Mouse (Mus musculus) cerebellum, adult 2 months (tissue): ENCODE measurements around the gene Mrgprb5. TPM values are rescaled to one million over a fixed set of nuclear protein-coding genes. Genes with fewer than 3 reads are reported as not detected.
"Not testable (repeated sequence)": the region's sequence is repeated elsewhere in the genome, so short reads cannot be mapped to it uniquely, and the experiment has no call there.

Experiments used
- DNase-seq, 2 experiments: peaks; one replicate each; pipeline ENCODE4 v3.0.0; 2021
- H3K27ac ChIP-seq: fragments of 200-500 bp; 2 replicates; pipeline ENCODE4 v1.5.1; 2012; ENCODE audit warnings: low read length, control low read depth, inconsistent platforms; ENCODE audit not compliant: insufficient read depth
- H3K27me3 ChIP-seq: fragments of 200-500 bp; 2 replicates; pipeline ENCODE4 v1.6.1; 2012; ENCODE audit warnings: inconsistent platforms, mild to moderate bottlenecking, low read length, moderate library complexity; ENCODE audit not compliant: control insufficient read depth, insufficient read depth
- H3K4me1 ChIP-seq: fragments of 200-500 bp; 2 replicates; pipeline ENCODE4 v1.6.1; 2011; ENCODE audit warnings: low read length; ENCODE audit not compliant: control insufficient read depth, insufficient read depth
- H3K4me3 ChIP-seq: fragments of 200-500 bp; replicated peaks from 2 replicates; pipeline ENCODE3; 2011; ENCODE audit warnings: mild to moderate bottlenecking, low read depth, low read length, control low read depth; ENCODE audit not compliant: insufficient read depth
- CTCF ChIP-seq: fragments of 200-500 bp; IDR thresholded peaks from 2 replicates; pipeline ENCODE4 v1.5.1; 2011; ENCODE audit warnings: low read depth, mild to moderate bottlenecking, control low read depth, low read length, moderate library complexity, borderline replicate concordance; ENCODE audit not compliant: insufficient read depth
- POLR2A ChIP-seq: fragments of 200-500 bp; IDR thresholded peaks from 2 replicates; pipeline ENCODE4 v1.6.1; 2011; ENCODE audit warnings: low read length, control low read depth, borderline replicate concordance; ENCODE audit not compliant: insufficient read depth
- WGBS: fragments of 180-500 bp; shearing (Covaris S2); methylation state at CpG from one replicate; pipeline ENCODE4 v1.1.7; 2018; 5-methylcytosine and 5-hydroxymethylcytosine counted together
- polyA plus RNA-seq: library from polyadenylated mRNA; depleted of rRNA; stranded (reverse); fragments of >200 nt; gene quantifications from 2 replicates; pipeline ENCODE4 v1.2.3, GENCODE M21; 2012; rRNA removed

Mrgprb5 gene
- polyA plus RNA-seq: not detected in 2 replicates

GRCm38 (mm10) chr7:48168919-48169318, at the start of gene Mrgprb5:
Gene Mrgprb5 (minus strand): TSS chr7:48169019.
- TF ChIP-seq POLR2A: no peak
- WGBS: 72% methylated on average over 2 of the region's 2 CpGs
- no peak within 1 kb of the TSS for H3K27ac ChIP-seq
- H3K27me3 ChIP-seq: no peaks in the 10 kb centered on the region
- H3K4me3 ChIP-seq: no peak within 1 kb of the TSS
- no peaks in the 10 kb centered on the region for H3K4me1 ChIP-seq
- DNase-seq: no peak

- no peak within 1 kb of the TSS for H3K27ac ChIP-seq
- DNase-seq: no peak
- no peaks in the 10 kb centered on the region for H3K4me1 ChIP-seq
- TF ChIP-seq POLR2A: no peak
- 86% methylated on average over 3 of the region's 3 CpGs for WGBS
- no peak within 1 kb of the TSS for H3K4me3 ChIP-seq
- no peaks in the 10 kb centered on the region for H3K27me3 ChIP-seq
Measured at GRCm38 (mm10) chr7:48199188-48199587, 30.4 kb upstream of the Mrgprb5 start, which contains the start of gene Mrgprb4. Gene Mrgprb4 (minus strand): TSS chr7:48199288.

GRCm38 (mm10) chr7:48167471-48167870, 1.3 kb downstream of the Mrgprb5 start:
- TF ChIP-seq CTCF (no peak), POLR2A (no peak)
- no peak overlapping the region for H3K4me3 ChIP-seq
- H3K27ac ChIP-seq: no peak overlapping the region
- 73% methylated on average over 2 of the region's 2 CpGs for WGBS
- H3K27me3 ChIP-seq: no peaks in the 10 kb centered on the region
- no peaks in the 10 kb centered on the region for H3K4me1 ChIP-seq
- no peak for DNase-seq

- no peak for TF ChIP-seq CTCF
- TF ChIP-seq POLR2A: no peak
- Histone ChIP-seq H3K27me3 (no peaks in the 10 kb centered on the region), H3K4me3 (peak overlapping the region; percentile 56), H3K27ac (no peak overlapping the region), H3K4me1 (no peaks in the 10 kb centered on the region)
- WGBS: 2% methylated on average over 17 of the region's 17 CpGs
- no peak for DNase-seq
Measured at GRCm38 (mm10) chr7:48138248-48138702, 30.5 kb downstream of the Mrgprb5 start.

GRCm38 (mm10) chr7:48137216-48138077, 31.4 kb downstream of the Mrgprb5 start:
- no peaks in the 10 kb centered on the region for H3K4me1 ChIP-seq
- no peak overlapping the region for H3K27ac ChIP-seq
- no peaks in the 10 kb centered on the region for H3K27me3 ChIP-seq
- peak in 1 of 2 experiments; percentile 8 for DNase-seq
- WGBS: 5% methylated on average over 50 of the region's 52 CpGs
- TF ChIP-seq CTCF (no peak), POLR2A (no peak)
- H3K4me3 ChIP-seq: peak overlapping the region; percentile 56

- WGBS: 70% methylated on average over 4 of the region's 4 CpGs
- H3K27ac ChIP-seq: no peak overlapping the region
- no peaks in the 10 kb centered on the region for H3K27me3 ChIP-seq
- DNase-seq: no peak
- H3K4me1 ChIP-seq: no peaks in the 10 kb centered on the region
- H3K4me3 ChIP-seq: no peak overlapping the region
- TF ChIP-seq CTCF: no peak
- TF ChIP-seq POLR2A: no peak
Measured at GRCm38 (mm10) chr7:48132674-48133073, 36.1 kb downstream of the Mrgprb5 start.

GRCm38 (mm10) chr7:48132247-48132646, 36.6 kb downstream of the Mrgprb5 start:
- H3K27ac ChIP-seq, DNase-seq, H3K4me1 ChIP-seq, H3K27me3 ChIP-seq, H3K4me3 ChIP-seq: not testable (repeated sequence)
- 0% methylated on average over 6 of the region's 7 CpGs for WGBS

- not testable (repeated sequence) for H3K4me1 ChIP-seq, DNase-seq, H3K27me3 ChIP-seq, H3K4me3 ChIP-seq, H3K27ac ChIP-seq
- 3% methylated on average over 11 of the region's 14 CpGs for WGBS
Measured at GRCm38 (mm10) chr7:48131820-48132219, 37.0 kb downstream of the Mrgprb5 start.
